Mouse (Mus musculus): ENCODE results near the gene Zfp36.

The Zfp36 gene

GRCm38 (mm10) chr7:28384162-28384561 is 4.1 kb upstream of the Zfp36 start:
- DNase-seq (ENCODE audit: low read depth, low spot score): peak; percentile 50

GRCm38 (mm10) chr7:28383606-28384005 is 3.6 kb upstream of the Zfp36 start:
- DNase-seq (ENCODE audit: low read depth, low spot score): peak; percentile 25

- peak; percentile 91 for DNase-seq (ENCODE audit: low read depth, low spot score)
These were observed 2.9 kb upstream of the Zfp36 start for GRCm38 (mm10) chr7:28382981-28383396.

- DNase-seq (ENCODE audit: low read depth, low spot score): peak; percentile 86
These were observed 2.4 kb upstream of the Zfp36 start for GRCm38 (mm10) chr7:28382347-28382951.

GRCm38 (mm10) chr7:28381938-28382337 is 1.9 kb upstream of the Zfp36 start:
- peak; percentile 96 for DNase-seq (ENCODE audit: low read depth, low spot score)

GRCm38 (mm10) chr7:28381017-28381790 is 1.2 kb upstream of the Zfp36 start:
- peak; percentile 97 for DNase-seq (ENCODE audit: low read depth, low spot score)

GRCm38 (mm10) chr7:28378769-28379651 is 1.0 kb downstream of the Zfp36 start:
- peak; percentile 96 for DNase-seq (ENCODE audit: low read depth, low spot score)

GRCm38 (mm10) chr7:28378066-28378690 is 1.9 kb downstream of the Zfp36 start:
- DNase-seq (ENCODE audit: low read depth, low spot score): peak; percentile 76

- DNase-seq (ENCODE audit: low read depth, low spot score): peak; percentile 57
These were observed 2.6 kb downstream of the Zfp36 start for GRCm38 (mm10) chr7:28377190-28378065.

GRCm38 (mm10) chr7:28376011-28376771 is 3.9 kb downstream of the Zfp36 start:
- peak; percentile 90 for DNase-seq (ENCODE audit: low read depth, low spot score)

GRCm38 (mm10) chr7:28375176-28375921 is 4.7 kb downstream of the Zfp36 start:
- DNase-seq (ENCODE audit: low read depth, low spot score): peak; percentile 95

- peak; percentile 66 for DNase-seq (ENCODE audit: low read depth, low spot score)
These were observed 5.4 kb downstream of the Zfp36 start for GRCm38 (mm10) chr7:28374647-28375046.

- peak; percentile 46 for DNase-seq (ENCODE audit: low read depth, low spot score)
These were observed 6.1 kb downstream of the Zfp36 start for GRCm38 (mm10) chr7:28373891-28374495.

GRCm38 (mm10) chr7:28373131-28373581 is 6.9 kb downstream of the Zfp36 start:
- peak; percentile 94 for DNase-seq (ENCODE audit: low read depth, low spot score)

- peak; percentile 99 for DNase-seq (ENCODE audit: low read depth, low spot score)
These were observed 7.6 kb downstream of the Zfp36 start, which contains the start of gene Plekhg2 for GRCm38 (mm10) chr7:28372251-28373108. Gene Plekhg2 (minus strand): TSS chr7:28372599.

- peak; percentile 63 for DNase-seq (ENCODE audit: low read depth, low spot score)
These were observed 8.5 kb downstream of the Zfp36 start for GRCm38 (mm10) chr7:28371514-28371989.

GRCm38 (mm10) chr7:28370977-28371513 is 9.0 kb downstream of the Zfp36 start:
- DNase-seq (ENCODE audit: low read depth, low spot score): peak; percentile 39

Measured in CD4-positive, CD25-positive, alpha-beta regulatory T cell, adult 2 months (primary cell).